Mouse (Mus musculus): ENCODE data around the gene Arhgap36. TPM values are rescaled to one million over a fixed set of nuclear protein-coding genes. Genes with fewer than 3 reads are reported as not detected.

Gene Arhgap36
- polyA plus RNA-seq (2015; fragmentation: Nextera tagmentation; extraction: Ambion mirVana), result 0.41 and 0.47 TPM in 2 replicates

- no peaks in the 10 kb centered on the region for H3K36me3 ChIP-seq (ENCODE audit: control insufficient read depth, insufficient read depth, low read length)
- WGBS, result 54% methylated on average over 6 of the region's 6 CpGs
- DNase-seq (ENCODE audit: low spot score) (no peak), ATAC-seq (ENCODE audit: low FRiP score, low TSS enrichment) (no peak)
- TF ChIP-seq CTCF (IDR thresholded peaks at IDR 0.05; ENCODE audit: low read depth) (no peak), EP300 (optimal IDR thresholded peaks at IDR 0.05) (no peak)
- H3K4me3 ChIP-seq (ENCODE audit: low read depth, low read length), result no peak within 1 kb of the TSS
- H3K9ac ChIP-seq (ENCODE audit: low read length), result no peak within 1 kb of the TSS
- H3K4me2 ChIP-seq (replicated peaks; ENCODE audit: low read depth), result no peak within 1 kb of the TSS
- no peak within 1 kb of the TSS for H3K27ac ChIP-seq (replicated peaks)
- H3K4me1 ChIP-seq (replicated peaks; ENCODE audit: control insufficient read depth, insufficient read depth), result no peaks in the 10 kb centered on the region
- H3K9me3 ChIP-seq (ENCODE audit: control insufficient read depth, low read length), result no peaks in the 10 kb centered on the region
- H3K27me3 ChIP-seq (ENCODE audit: control insufficient read depth, insufficient read depth, low read length), result no peaks in the 10 kb centered on the region
Observed at GRCm38 (mm10) chrX:49463442-49463970, at the start of gene Arhgap36. TSS of gene Arhgap36 (plus strand) at chrX:49463945.

- no peak overlapping the region for H3K4me3 ChIP-seq (ENCODE audit: low read depth, low read length)
- H3K27me3 ChIP-seq (ENCODE audit: control insufficient read depth, insufficient read depth, low read length), result no peaks in the 10 kb centered on the region
- H3K9ac ChIP-seq (ENCODE audit: low read length), result no peak overlapping the region
- no peaks in the 10 kb centered on the region for H3K9me3 ChIP-seq (ENCODE audit: control insufficient read depth, low read length)
- DNase-seq (ENCODE audit: low spot score), result no peak
- no peak overlapping the region for H3K4me2 ChIP-seq (replicated peaks; ENCODE audit: low read depth)
- ATAC-seq (ENCODE audit: low FRiP score, low TSS enrichment), result no peak
- no peak overlapping the region for H3K27ac ChIP-seq (replicated peaks)
- no peaks in the 10 kb centered on the region for H3K36me3 ChIP-seq (ENCODE audit: control insufficient read depth, insufficient read depth, low read length)
- WGBS, result 47% methylated on average over 10 of the region's 10 CpGs
- TF ChIP-seq EP300 (optimal IDR thresholded peaks at IDR 0.05) (no peak), CTCF (IDR thresholded peaks at IDR 0.05; ENCODE audit: low read depth) (no peak)
- no peaks in the 10 kb centered on the region for H3K4me1 ChIP-seq (replicated peaks; ENCODE audit: control insufficient read depth, insufficient read depth)
Observed at GRCm38 (mm10) chrX:49457781-49458180, 6.0 kb upstream of the Arhgap36 start.

DNA sequence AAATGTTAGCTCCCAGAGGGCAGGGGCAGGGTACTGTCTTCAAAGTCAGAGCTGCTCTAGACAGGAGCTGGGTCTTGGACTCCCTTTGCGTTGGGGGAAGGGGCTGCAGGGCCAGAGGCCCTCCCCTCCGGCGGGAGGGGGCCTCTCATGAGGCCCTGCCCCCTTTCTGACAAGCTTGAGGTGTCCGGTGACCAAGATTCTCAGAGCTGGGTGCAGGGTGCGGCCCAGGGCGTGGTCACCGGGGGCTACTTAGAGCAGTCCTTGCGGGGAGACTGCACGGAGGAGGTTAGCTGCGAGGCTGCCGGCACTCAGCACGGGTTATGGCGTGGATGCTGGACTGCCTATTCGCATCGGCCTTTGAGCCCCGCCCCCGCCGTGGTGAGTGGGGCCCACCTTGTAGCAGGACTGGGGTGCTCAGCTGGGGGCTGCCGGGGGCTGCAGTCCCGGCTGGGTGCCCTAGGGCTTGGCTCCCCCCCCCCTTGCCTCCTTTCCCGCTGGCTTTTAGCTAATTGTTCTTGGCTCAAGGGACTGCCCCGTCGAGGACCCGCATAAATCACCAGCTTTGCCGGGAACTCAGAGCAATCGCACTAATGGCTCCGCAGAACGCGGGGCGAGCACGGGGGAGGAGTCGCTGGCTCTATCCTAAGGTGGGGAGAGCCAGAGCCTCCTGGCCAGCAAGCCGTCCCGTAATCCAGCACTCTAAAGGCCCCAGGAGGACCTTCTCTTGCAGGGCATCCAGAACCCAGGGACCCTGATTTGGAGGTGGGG is 6.7 kb downstream of the Arhgap36 start:
- no peak overlapping the region for H3K9ac ChIP-seq (ENCODE audit: low read length)

DNA sequence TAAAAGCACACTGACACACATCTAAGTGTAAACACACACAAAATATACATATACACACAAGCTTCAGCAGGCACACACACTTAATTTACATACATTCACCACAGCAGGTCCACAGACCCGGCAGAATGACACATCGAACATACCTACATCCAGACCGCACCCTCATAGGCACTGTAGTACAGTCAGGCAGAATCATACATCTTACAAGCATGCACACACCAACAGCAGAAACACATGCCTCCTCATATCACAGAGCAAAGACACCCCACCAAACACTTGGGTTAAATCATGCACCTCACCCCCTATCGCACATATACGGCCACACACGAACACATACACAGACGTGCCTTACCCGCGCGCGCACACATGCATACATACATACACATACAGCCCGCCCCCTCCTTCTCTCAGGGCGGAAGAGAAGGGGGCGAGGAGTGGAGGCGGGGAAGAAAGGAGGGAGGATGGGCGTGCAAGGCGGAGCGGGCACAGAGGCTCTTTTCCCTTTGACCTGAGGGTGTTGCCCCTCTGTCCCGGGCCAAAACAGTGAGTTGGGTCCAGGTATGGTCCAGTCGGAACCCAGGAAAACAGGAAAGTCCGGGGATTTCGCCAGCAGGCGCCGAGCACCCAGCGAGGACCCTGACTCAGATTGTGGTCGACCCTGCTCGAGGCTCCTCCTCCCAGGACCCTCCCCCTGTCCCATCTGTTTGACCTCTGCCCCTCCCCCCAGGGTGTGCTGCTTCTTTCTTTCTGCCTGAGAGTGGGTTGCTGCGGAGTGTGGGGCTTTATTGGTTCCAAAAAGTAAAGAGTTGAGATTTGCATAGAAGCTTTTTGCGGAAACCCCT is 16.4 kb downstream of the Arhgap36 start:
- H3K36me3 ChIP-seq (ENCODE audit: control insufficient read depth, insufficient read depth, low read length), result no peaks in the 10 kb centered on the region
- DNase-seq (ENCODE audit: low spot score), result no peak
- peak overlapping the region; percentile 28; the same call in 1 of the 2 replicates for H3K4me3 ChIP-seq (ENCODE audit: low read depth, low read length)
- no peak overlapping the region for H3K27ac ChIP-seq (replicated peaks)
- H3K4me1 ChIP-seq (replicated peaks; ENCODE audit: control insufficient read depth, insufficient read depth), result no peaks in the 10 kb centered on the region
- H3K9ac ChIP-seq (ENCODE audit: low read length), result no peak overlapping the region
- ATAC-seq (ENCODE audit: low FRiP score, low TSS enrichment), result no peak
- no peaks in the 10 kb centered on the region for H3K9me3 ChIP-seq (ENCODE audit: control insufficient read depth, low read length)
- 17% methylated on average over 25 of the region's 29 CpGs for WGBS
- H3K4me2 ChIP-seq (replicated peaks; ENCODE audit: low read depth), result peak overlapping the region; percentile 44
- H3K27me3 ChIP-seq (ENCODE audit: control insufficient read depth, insufficient read depth, low read length), result no peaks in the 10 kb centered on the region
- TF ChIP-seq EP300 (optimal IDR thresholded peaks at IDR 0.05) (no peak), CTCF (IDR thresholded peaks at IDR 0.05; ENCODE audit: low read depth) (no peak)

More for the DNA sequence above, 6.7 kb downstream of the Arhgap36 start:
- no peaks in the 10 kb centered on the region for H3K9me3 ChIP-seq (ENCODE audit: control insufficient read depth, low read length)
- H3K27me3 ChIP-seq (ENCODE audit: control insufficient read depth, insufficient read depth, low read length), result no peaks in the 10 kb centered on the region
- peak; percentile 32; the same call in 1 of the 2 replicates for ATAC-seq (ENCODE audit: low FRiP score, low TSS enrichment)
- H3K27ac ChIP-seq (replicated peaks), result no peak overlapping the region
- no peaks in the 10 kb centered on the region for H3K36me3 ChIP-seq (ENCODE audit: control insufficient read depth, insufficient read depth, low read length)
- peak overlapping the region; percentile 51 for H3K4me2 ChIP-seq (replicated peaks; ENCODE audit: low read depth)
- TF ChIP-seq CTCF (IDR thresholded peaks at IDR 0.05; ENCODE audit: low read depth), result no peak
- WGBS, result 10% methylated on average over 29 of the region's 34 CpGs
- no peaks in the 10 kb centered on the region for H3K4me1 ChIP-seq (replicated peaks; ENCODE audit: control insufficient read depth, insufficient read depth)
- DNase-seq (ENCODE audit: low spot score), result no peak
- peak overlapping the region; percentile 22 for H3K4me3 ChIP-seq (ENCODE audit: low read depth, low read length)

GRCm38 (mm10) chrX:49480846-49481245 is 17.1 kb downstream of the Arhgap36 start:
- no peaks in the 10 kb centered on the region for H3K36me3 ChIP-seq (ENCODE audit: control insufficient read depth, insufficient read depth, low read length)
- no peak overlapping the region for H3K27ac ChIP-seq (replicated peaks)
- H3K9ac ChIP-seq (ENCODE audit: low read length), result no peak overlapping the region
- WGBS, result 15% methylated on average over 12 of the region's 12 CpGs
- TF ChIP-seq CTCF (IDR thresholded peaks at IDR 0.05; ENCODE audit: low read depth), result peak; percentile 32
- TF ChIP-seq EP300 (optimal IDR thresholded peaks at IDR 0.05), result no peak
- no peak for DNase-seq (ENCODE audit: low spot score)
- H3K4me3 ChIP-seq (ENCODE audit: low read depth, low read length), result no peak overlapping the region
- H3K9me3 ChIP-seq (ENCODE audit: control insufficient read depth, low read length), result no peaks in the 10 kb centered on the region
- no peak for ATAC-seq (ENCODE audit: low FRiP score, low TSS enrichment)
- H3K4me1 ChIP-seq (replicated peaks; ENCODE audit: control insufficient read depth, insufficient read depth), result no peaks in the 10 kb centered on the region
- H3K4me2 ChIP-seq (replicated peaks; ENCODE audit: low read depth), result peak overlapping the region; percentile 44
- no peaks in the 10 kb centered on the region for H3K27me3 ChIP-seq (ENCODE audit: control insufficient read depth, insufficient read depth, low read length)

Data from stomach, postnatal 0 days (tissue).